Mouse (Mus musculus) layer of hippocampus, postnatal 10 days (tissue): ENCODE results near the gene Eif2a. TPM values are rescaled to one million over a fixed set of nuclear protein-coding genes. Genes with fewer than 3 reads are reported as not detected.

Source experiments
- DNase-seq, 2 experiments: peaks; one replicate each; pipeline ENCODE4 v3.0.0; 2021; ENCODE audit warnings: low spot score in 2 of 2
- long read RNA-seq: library from polyadenylated mRNA; stranded (forward); transcript quantifications from one replicate; pipeline ENCODE4 v2.0.0, GENCODE M21; 2023
- total RNA-seq, 2 experiments: library from RNA; stranded (reverse); gene quantifications; 2 replicates each; pipeline ENCODE4 v1.2.3; 2021

Gene Eif2a
- total RNA-seq: 10 to 100 TPM; 40.1 to 43.9 TPM
- long read RNA-seq, transcript Eif2a-201 (14 exons, 2,299 nt): major isoform, 35 of 47 reads
- long read RNA-seq, partial matches to known transcripts: 8 of 47 reads
- long read RNA-seq, other reads (novel, unspliced or antisense): 3 of 47 reads

DNA sequence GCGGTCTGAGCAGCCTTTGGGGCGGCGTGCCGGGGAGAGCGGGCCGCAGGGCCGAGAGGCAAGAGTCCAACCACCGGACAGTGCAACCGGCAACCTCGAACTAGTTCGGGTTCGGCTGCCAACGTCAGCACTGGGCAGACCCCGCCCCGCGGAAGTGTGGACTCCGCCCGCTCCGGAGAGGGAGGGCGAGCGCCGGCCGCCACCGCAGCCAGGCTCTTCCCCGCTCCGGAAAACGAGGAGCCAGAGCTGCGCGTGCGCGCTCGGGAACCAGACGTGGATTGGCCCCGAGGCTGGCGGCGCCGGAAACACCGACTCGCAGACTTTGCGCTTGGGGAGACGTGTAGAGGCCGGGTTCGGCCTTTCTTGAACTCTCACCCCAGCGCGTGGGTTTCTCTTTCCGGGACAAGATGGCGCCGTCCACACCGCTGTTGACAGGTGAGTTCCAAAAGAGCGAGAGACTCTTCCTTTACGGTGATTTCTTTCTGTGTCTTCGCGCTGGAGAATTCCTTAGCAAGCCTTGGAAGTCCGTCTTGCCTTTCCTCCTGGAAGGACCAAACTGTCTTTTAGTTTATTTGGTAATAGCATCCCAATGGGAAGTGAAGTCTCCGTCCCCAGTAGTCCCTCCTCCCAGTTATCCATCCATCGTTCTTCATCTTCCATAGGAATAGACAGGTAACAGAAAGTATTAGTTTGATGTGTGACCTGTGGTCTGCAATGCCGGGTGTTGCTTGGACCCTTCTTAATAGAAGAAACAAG is at the start of gene Eif2a, which contains the start of gene Serp1:
TSS of gene Eif2a (plus strand) at position 170 of the 756 bp plus-strand sequence.
TSS of gene Serp1 (minus strand) at position 241 of the 756 bp plus-strand sequence.
- DNase-seq: peak; percentile 98 to 99

DNA sequence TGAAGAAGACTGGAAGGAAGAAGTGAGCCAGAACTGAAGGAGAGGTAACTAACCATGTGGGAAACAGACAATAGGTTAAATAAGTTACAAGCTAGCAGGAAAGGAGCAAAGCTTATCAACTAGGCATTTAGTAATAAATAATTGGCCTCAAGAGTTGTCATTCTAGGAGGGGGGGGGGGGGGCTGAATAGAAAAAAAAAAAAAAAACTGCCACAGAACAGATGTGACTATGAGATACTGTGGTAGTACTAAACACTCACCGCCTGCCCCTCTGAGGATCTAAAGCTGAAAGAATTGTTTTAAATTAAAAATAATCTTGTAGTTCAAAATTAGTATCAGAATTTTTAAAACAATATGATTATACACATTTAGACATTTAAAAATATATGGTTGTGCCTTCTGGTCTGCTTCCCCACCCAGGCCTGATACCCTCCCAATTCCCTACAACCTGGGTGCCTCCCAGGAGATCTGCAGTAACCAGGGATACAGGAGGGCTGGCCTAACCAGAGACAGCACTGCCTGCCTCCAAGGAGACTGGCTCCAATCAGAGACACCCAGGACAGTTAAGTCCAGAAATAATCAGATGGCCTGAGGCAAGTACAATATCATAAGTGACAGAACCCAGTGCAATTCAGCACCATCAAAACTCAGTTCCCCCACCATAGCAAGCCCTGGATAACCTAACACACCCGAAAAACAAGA is 46.7 kb upstream of the Eif2a start:
- no peak for DNase-seq

DNA sequence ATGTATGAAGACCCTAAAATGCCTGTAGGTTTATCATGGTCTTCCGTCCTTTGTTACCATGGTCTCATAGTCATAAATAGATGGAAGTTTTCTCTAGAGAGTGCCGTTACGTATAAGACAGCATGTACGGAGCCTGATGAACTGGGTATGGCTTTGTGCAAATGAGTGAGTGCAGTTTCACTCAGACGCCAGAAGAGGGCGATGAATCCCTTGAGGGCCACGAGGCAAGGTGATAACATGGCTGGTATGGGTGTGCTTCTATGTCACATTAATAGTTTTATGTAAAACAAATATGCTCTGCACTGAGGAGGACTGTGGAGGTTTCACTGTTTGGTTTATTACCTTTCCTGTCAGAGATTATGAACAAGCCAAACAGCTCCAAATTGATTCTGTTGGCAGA is 39.7 kb upstream of the Eif2a start:
- no peak for DNase-seq

DNA sequence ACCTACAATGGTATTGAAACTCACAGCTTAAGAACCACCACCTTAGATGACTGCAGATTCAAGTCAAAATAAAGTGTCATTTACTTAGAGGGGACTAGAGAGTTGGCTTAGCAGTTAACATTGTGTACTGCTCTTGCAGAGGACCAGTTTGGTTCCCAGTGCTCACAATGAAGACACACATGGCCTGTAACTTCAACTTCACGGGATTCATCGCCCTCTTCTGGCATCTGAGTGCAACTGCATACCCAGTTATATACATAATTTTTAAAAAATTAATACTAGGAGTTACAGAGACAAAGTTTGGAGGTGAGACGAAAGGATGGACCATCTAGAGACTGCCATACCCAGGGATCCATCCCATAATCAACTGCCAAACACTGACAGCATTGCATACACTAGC is 38.5 kb upstream of the Eif2a start:
- DNase-seq: no peak

DNA sequence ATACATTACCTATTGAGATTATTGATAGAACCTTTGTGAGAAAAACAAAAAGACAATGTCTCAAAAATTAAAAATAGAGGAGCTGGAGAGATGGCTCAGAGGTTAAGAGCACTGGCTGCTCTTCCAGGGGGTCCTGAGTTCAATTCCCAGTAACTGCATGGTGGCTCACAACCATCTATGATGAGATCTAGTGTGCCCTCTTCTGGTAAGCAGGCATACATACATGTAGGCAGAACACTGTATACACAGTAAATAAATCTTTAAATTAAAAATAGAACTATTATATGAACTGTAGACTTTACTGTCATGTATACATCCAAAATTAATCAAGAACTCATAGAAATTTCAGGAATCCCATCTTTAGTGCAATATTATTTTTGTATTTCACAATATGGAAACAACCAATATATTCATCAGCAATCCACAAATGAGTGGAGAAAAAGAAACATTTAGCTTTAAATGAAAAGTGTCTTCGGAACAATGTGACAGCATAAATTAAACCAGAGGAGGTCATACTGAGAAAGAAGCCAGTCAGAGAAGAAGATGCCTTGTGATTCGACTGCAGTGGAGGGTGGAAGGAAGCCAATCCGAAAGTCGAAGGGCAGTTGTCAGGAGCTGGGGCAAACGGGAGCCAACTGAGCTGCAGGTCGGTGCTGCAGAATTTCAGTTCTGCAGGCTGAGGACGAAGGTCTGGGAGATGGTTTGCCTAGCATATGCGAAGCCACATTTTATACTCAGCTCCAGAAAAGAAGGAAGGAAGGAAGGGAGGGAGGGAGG is 37.4 kb upstream of the Eif2a start:
- DNase-seq: no peak

DNA sequence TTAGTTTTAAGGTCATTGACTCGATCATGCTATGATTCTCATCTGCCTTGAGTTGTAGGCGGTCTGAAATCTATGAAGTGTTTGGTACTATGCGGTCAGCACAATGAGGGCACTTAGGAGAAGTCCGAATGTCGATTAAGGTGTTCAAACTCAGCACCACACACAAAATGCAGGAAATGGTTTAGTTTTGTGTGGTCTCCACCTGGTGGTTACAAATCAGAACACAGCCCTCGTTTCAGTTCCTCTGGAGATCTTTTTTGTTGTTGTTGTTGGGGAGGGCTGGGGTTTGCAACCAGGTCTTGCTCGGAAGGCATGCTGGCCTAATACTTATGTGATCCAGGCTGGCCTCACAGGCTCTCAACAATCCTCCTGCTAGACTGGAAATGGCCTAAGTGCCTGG is 34.8 kb upstream of the Eif2a start:
- peak; percentile 51 for DNase-seq

DNA sequence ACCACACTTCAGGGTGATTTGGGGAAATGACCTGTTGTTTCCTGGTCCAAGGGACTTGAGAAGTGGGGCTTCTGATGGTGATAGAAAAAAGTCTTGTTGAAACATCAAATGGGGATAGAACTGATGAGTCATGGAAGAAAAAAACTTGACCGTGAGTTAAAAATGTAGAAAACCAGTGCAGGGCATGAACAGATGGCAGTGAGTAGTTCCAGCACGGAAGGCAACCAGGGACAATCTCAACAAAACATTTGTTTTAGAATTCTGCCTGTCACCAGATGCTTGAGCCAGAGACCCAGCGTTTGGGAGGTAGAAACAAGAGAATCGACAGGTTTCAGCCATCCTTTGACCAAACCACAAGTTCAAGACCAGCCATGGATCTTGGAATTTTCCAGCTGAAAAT is 32.0 kb upstream of the Eif2a start:
- DNase-seq: no peak

DNA sequence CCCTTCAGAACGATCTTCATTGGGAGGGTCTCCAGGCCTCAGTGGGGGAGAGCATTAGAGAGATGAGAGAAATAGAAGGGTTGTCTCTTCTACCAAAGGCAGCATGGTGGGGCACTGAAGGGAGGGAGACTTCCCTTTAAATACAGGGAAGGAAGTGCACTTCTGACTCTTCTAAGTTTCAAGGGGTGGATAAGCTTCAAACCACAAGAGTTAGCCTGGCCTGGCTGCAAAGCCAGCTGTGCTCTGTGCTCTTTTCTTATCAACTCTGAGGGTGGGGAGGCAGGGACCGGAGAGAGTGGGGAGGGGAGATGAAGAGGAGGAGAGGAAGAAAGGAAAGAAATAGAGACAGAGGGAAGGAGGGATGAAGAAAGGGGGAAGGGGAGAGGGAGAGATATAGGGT is 23.7 kb upstream of the Eif2a start:
- DNase-seq: no peak

DNA sequence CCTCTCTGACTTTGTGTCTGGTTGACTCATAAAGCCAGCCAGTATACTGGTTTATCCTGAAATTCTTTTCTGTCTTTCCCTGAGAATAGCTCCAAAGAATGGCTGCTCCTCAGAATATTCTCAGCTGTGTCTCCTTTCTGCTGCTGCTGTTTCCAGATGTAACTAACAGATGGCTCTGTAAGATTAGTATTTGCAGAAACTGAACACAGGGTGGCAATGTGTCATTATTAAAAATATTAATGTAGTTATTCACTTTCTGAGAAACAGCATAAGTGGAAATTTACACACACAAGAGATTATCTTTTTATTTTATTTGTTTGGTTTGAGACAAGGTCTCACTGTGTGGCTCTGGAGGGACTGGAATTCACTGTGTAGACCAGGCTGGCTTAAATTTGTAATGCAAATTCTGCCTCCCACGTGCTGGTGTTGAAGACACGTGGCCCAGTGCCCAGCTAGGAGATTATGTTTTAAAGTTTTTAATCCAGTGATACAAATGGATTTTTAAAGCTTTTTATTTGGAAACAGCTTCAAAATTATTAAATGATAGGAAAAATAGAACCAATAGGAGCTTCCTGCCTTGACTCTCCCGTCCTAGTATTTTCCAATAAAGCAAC is 21.8 kb upstream of the Eif2a start:
- DNase-seq: no peak

DNA sequence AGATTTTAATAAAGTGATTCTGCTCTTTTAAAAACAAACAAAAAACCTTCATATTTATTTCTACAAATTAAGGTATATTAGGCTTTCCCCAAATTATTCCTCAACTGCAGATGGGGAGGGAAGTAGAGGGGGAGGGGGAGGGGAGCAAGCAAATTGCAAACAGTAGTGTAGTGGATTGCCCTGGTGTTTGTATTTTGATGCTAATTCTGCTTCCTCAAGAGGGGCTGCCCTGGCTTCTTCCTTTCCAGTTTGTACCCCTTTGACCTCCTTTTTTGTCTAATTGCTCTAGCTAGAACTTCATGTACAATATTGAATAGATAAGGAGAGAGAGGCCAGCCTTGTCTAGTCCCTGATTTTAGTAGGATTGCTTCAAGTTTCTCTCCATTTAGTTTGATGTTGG is 20.9 kb upstream of the Eif2a start:
- no peak for DNase-seq

DNA sequence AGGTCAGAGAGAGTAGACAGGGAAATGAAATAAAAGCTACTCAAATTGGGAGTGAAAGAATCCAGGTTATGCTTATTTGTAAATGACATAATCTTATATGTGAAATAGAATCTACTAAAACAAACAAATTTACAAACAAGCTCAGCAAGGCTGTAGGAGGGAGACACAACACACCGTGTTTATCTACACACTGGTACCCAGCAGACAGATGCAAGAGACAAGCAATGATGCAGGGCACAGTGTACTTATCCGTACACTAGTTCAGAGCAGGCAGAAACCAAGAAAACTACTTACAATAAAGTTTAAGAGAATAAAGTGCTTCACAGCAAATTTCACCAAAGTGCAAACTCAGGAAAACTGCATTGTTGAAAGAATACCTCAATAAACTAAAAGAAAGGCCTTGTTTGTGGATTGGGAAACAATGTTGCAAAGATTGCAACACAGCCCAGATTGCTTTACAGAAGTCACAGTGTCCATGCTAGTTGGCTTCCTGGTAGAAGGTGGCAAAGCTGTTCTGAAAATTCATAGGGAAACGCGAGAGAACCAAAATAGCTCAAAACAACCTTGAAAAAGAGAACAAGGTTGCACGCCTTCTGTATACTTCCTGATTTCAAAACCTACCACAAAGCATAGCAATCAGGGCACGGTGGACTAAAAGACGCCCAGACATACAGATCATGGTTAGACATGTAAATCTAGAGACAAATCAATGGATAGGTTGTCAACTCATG is 17.4 kb upstream of the Eif2a start:
- no peak for DNase-seq

DNA sequence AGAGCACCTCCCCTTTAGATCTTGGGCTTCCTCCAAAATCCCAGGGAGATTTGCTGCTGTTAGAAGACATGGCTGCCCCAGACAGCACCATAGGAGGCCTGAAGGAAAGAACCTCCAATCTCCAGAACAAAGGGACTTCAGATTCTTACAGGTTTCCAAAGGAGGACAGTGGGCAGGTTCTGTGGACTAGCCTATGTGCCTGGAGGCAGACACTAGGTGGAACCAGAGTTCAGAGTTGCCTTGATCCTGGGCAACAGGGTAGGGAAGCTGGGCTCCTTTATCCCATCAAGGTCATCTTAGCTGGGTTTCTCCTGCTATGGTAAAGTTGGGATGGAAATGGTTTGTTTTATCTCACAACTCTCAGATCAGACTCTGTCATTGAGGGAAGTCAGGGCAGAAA is 14.0 kb upstream of the Eif2a start:
- DNase-seq: no peak

DNA sequence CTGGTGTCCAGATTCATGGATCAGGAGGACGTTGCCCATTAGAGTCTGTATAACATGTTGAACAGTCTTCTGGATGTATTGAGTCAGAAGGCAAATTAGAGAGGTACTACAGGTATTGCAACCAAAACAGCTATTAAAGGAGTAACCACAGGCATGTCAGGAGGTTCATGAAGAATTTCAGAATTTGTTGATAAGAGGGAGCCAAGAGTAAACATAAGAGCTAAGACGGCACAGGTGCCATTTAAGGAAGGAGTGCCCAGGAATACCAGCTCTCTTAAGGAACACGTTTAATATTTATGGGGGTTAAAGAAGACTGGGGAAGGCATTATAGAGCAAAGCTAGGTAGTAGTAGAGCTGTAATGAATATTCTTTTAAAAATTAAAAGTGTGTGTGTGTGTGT is 12.9 kb upstream of the Eif2a start:
- no peak for DNase-seq

DNA sequence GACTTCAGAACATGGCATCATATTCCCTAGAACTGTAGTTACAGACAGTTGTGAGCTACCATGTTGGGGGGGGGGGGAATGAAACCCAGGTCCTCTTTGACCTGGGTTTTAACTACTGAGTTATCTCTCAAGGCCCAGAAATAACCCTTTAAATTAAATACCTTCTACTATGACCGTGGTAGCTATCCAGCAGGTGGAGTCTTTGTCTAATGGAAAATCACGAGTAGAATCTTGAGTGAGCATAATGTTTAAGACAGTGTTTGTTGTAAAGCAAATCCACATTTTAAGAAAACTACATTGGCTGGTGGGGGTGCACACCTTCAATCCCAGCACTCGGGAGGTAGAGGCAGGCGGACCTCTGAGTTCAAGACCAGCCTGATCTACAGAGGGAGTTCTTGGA is 12.1 kb upstream of the Eif2a start:
- DNase-seq: no peak

DNA sequence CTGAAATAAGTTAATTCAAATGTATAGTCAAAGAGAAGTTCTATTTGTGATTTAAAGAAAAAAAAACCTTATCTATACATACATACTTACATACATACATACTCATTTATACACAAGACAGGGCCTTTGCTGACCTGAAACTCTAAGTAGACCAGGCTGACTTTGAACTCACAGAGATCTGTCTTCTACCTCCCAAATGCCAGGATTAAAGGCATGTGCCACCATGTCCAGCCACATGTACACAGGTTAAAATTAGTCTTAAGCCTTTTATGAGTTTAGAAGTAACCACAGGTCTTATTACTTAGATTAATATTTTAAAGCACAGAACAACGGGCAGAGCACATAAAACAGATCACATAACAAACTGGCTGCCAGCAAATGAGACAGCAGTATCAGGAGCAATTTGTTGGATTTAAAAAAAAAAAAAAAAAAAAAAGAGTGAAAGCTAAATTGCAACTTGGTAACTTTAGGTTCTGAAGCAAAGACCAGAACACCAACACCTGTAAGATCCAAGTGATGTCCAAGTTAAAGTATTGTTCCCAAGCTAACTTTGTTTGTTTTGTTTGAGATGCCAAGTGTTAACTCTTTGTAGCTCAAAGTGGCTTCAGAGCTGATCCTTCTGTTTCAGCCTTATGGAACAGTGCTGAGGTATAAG is 9.5 kb upstream of the Eif2a start:
- no peak for DNase-seq

DNA sequence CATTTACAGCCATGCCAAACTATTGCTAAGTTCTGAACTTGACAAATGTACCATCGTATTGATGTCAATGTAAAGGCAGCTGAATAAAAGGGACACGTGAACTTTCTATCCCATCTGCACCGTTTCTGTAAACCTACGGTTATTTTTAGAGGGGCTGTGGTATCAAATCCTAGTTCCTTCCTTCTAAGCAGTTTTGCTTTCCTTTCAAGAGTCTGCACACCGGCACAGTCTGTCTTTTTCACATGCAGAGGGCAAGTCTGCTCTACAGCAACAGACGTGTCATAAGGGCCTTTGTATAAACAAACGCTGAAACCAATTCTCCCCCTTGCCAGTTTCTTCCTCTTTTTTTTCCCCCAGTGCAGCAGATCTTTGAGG is 9.0 kb upstream of the Eif2a start:
- DNase-seq: no peak

DNA sequence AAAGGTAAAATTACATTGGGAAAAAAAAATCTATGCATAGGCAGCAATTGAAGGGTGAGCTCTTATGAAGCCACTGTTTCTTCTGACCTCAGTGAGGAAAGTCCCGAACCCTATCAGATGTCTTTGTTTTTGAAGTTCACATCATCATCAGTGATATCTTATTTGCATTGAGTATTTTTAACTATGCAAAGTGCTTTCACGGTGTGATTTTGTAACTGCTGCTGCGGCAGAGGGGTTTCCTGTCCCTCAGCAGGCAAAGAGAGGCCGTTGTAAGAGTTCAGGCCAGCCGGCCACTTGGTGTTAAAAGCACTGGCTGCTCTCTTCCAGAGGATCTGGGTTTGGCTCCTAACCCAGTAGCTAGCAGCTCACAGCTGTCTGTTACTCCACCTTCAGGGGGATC is 8.4 kb upstream of the Eif2a start:
- no peak for DNase-seq

DNA sequence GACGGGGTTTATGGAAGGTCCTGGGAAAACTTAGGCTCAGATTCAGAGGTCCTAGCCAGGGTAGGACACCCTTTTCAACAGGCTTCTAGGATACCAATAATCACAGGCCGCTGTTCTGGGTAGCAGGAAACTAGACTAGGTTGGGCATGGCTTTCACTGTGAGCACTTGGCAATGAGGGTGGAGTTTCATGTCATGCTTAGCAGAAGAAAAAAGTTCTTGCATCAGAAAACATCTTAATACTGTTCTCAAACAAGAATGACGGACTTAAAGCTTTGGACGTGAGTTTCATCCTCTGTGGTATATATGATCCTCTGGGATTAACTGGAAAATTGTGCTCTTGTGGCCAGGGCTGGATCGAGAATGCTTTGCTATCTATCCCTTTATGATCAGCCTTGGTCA is 7.8 kb upstream of the Eif2a start:
- DNase-seq: no peak

DNA sequence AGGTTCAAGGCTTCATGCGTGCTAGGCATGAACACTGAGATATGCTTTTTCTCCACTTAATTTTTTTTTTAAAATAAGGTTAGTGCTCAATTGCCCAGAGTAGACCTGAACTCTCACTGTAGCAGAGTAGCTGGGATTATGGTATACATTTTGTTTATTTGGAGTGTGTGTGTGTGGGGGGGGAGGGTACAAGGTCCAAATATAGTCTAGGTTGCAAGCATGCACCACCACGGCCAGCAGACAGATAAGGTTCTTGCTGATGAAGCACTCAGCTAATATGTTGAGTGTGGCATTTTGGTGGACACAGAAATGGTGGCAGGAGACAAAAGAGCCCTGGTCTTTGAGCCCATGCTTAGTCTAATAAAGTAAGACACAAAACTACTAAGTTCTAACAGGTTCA is 6.7 kb upstream of the Eif2a start:
- DNase-seq: no peak

DNA sequence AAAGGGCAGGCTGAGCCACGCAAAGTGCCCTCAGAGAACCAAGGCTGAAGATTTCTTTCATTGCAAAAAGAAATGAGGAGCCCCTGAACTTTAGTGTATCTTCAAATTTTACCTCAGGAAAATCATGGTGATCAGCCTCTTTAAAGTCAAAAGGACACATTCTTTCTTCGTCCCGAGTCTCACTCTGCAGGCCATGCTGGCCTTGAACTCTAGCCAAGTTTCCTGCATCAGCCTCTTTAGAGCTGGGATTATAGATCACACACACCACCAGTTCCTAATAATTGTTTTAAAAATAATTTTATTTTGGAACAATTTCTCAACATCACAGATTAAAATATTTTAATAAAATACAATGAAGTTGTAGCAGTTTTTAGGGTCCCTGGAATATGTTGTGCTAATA is 6.1 kb upstream of the Eif2a start:
- no peak for DNase-seq
